Mouse (Mus musculus): Measurements from ENCODE around the gene Alg9.

DNA sequence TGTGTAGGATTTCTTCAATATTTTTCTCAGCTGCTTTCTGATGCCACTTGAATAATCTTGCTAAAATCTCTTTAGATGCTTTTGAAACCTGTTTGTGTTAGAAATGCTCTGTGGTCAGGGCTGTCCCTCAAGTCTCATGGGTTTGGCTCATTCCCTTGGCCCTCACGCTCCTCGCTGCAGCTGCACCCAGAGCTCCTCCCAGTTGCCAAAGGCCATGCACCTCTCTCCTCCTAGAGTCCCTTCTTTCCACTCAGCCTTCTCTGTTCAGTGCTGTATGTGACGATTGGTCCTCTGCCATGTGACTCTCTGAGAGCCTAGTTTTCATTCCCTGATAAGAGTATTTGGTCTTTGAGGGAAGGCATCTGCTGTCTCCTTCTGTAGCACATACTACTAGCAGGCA, 102.6 kb downstream of the Alg9 start:
- TF ChIP-seq CTCF (IDR thresholded peaks at IDR 0.05; ENCODE audit: borderline replicate concordance, insufficient read depth, low read length): no peak
- no peak for TF ChIP-seq POLR2A (IDR thresholded peaks at IDR 0.05; ENCODE audit: low read depth, low read length)

Data from embryonic fibroblast, embryonic 13.5 days (primary cell).